Mouse (Mus musculus) testis, postnatal 10 days (tissue): ENCODE results near the gene Prdm5.

Source experiments
- DNase-seq: peaks from one replicate; pipeline ENCODE4 v3.0.0; 2021; ENCODE audit warnings: low spot score

Gene Prdm5

DNA sequence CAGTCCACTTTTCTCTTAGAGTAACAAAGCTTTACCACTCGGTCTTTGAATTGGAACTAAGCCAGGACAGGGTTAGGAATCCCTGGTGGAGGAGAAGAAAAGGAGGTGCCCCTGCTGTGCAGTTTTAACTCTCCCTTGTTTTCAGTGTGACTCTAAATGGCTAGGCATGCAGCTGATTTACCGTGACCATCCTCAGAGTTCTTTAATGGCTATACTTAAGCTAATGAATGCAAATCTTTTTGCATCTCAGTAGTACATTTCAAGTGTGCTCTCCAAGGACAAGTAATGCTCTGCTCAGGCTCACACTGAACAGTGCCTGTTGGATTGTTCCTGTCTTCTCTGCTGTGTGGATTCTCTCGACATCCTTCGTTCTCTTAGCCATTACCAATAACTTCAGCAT, 154.4 kb downstream of the Prdm5 start:
- DNase-seq = no peak

- DNase-seq = no peak
These were observed 156.9 kb downstream of the Prdm5 start for GRCm38 (mm10) chr6:65935566-65936281.

- no peak for DNase-seq
These were observed 171.7 kb downstream of the Prdm5 start for GRCm38 (mm10) chr6:65950492-65950891.

GRCm38 (mm10) chr6:65952309-65952708, 173.5 kb downstream of the Prdm5 start, which contains the start of gene 4930544G11Rik:
4930544G11Rik (plus strand) TSS chr6:65952609.
- DNase-seq = no peak

DNA sequence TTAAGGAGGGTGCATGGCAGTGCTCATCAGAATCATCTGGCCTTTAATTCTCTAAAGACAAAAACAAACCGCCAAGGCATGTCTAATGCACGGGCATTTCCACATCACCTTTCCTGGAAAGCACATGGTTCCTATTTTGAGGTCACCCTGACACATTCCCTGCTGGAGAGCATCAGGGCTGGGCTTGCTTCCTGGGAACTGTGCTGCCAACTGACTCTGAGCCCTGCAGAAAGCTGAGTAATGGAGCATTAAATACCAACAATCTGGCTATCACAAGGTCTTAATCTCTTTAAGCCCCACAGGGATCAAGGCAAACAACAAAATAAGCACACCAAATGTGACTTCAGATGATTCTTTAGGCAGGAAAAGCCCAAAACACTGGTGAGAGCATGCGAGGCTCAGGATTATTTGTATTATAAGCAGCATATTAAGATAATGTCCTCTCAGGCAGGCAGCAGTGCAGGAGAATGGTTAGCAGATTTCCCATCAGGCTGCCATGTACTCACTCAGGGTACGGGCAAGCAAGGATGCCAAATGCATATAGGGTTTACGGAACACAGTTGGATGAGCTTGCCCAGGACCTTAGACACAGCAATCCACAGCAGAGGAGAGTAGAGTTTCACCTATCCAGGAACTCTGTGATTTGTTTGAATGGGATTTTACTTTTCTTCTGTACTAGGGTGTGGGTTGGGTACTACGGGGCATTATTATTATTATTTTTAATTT, 190.8 kb downstream of the Prdm5 start:
- DNase-seq = no peak

GRCm38 (mm10) chr6:65970410-65970809, 191.6 kb downstream of the Prdm5 start:
- no peak for DNase-seq
